Mouse (Mus musculus): ENCODE results near the gene Diexf. TPM values are rescaled to one million over a fixed set of nuclear protein-coding genes. Genes with fewer than 3 reads are reported as not detected.

The Diexf gene
- polyA plus RNA-seq (2012; rRNA removed; ENCODE audit: low replicate concordance) = 14.7 and 25.0 TPM in 2 replicates

GRCm38 (mm10) chr1:193129786-193130455, at the start of gene Diexf:
Diexf (minus strand) TSS chr1:193130272.

GRCm38 (mm10) chr1:193167746-193168145, 37.7 kb upstream of the Diexf start, which contains the start of gene A130010J15Rik:
A130010J15Rik (plus strand) TSS chr1:193168046.

GRCm38 (mm10) chr1:193152872-193153271, 22.8 kb upstream of the Diexf start, which contains the start of gene Irf6:
Irf6 (plus strand) TSS chr1:193153111.

Other genes starting within 250 kb of the Diexf start
- 0.10 and 0.27 TPM in 2 replicates for gene Syt14, start 94.5 kb downstream of the Diexf start, polyA plus RNA-seq (2012; rRNA removed; ENCODE audit: low replicate concordance)
- gene Irf6, start 22.8 kb upstream of the Diexf start, polyA plus RNA-seq (2012; rRNA removed; ENCODE audit: low replicate concordance) = 1.5 and 88.0 TPM in 2 replicates
- 2.8 and 4.1 TPM in 2 replicates for gene A130010J15Rik, start 37.8 kb upstream of the Diexf start, polyA plus RNA-seq (2012; rRNA removed; ENCODE audit: low replicate concordance)
- 1.3 and 3.4 TPM in 2 replicates for gene Traf3ip3, start 71.4 kb upstream of the Diexf start, polyA plus RNA-seq (2012; rRNA removed; ENCODE audit: low replicate concordance)
- 3.5 and 12.5 TPM in 2 replicates for gene Lamb3, start 77.4 kb upstream of the Diexf start, polyA plus RNA-seq (2012; rRNA removed; ENCODE audit: low replicate concordance)
- gene Hsd11b1, start 133.8 kb upstream of the Diexf start, polyA plus RNA-seq (2012; rRNA removed; ENCODE audit: low replicate concordance) = 27.9 and 122 TPM in 2 replicates
- gene G0s2, start 142.9 kb upstream of the Diexf start, polyA plus RNA-seq (2012; rRNA removed; ENCODE audit: low replicate concordance) = 400 and 1,056 TPM in 2 replicates
- 1.3 and 5.8 TPM in 2 replicates for gene Camk1g, start 240.0 kb upstream of the Diexf start, polyA plus RNA-seq (2012; rRNA removed; ENCODE audit: low replicate concordance)